Mouse (Mus musculus): ENCODE data around the gene Oxnad1.

Gene Oxnad1

GRCm38 (mm10) chr14:32144734-32145133, 59.6 kb downstream of the Oxnad1 start:
- DNase-seq (ENCODE audit: low read depth, low spot score): no peak

- DNase-seq (ENCODE audit: low read depth, low spot score): no peak
Measured at GRCm38 (mm10) chr14:32145401-32145800, 60.2 kb downstream of the Oxnad1 start.

GRCm38 (mm10) chr14:32145809-32146511, 60.8 kb downstream of the Oxnad1 start:
- peak; percentile 80 for DNase-seq (ENCODE audit: low read depth, low spot score)

GRCm38 (mm10) chr14:32146578-32146977, 61.4 kb downstream of the Oxnad1 start:
- DNase-seq (ENCODE audit: low read depth, low spot score): no peak

- DNase-seq (ENCODE audit: low read depth, low spot score): no peak
Measured at GRCm38 (mm10) chr14:32150872-32151271, 65.7 kb downstream of the Oxnad1 start.

GRCm38 (mm10) chr14:32152243-32152965, 67.2 kb downstream of the Oxnad1 start:
- no peak for DNase-seq (ENCODE audit: low read depth, low spot score)
